Mouse (Mus musculus) adrenal gland, postnatal 10 days (tissue): ENCODE data around the gene Gm21761. TPM values are rescaled to one million over a fixed set of nuclear protein-coding genes. Genes with fewer than 3 reads are reported as not detected.
A peak's percentile ranks its signal among the peaks of the same experiment; 100 is the strongest.
"Not testable (repeated sequence)": the region's sequence is repeated elsewhere in the genome, so short reads cannot be mapped to it uniquely, and the experiment has no call there.

ENCODE experiments used
- DNase-seq: peaks from one replicate; pipeline ENCODE4 v3.0.0; 2021; ENCODE audit warnings: mixed read lengths
- long read RNA-seq, 2 experiments: library from polyadenylated mRNA; stranded (forward); transcript quantifications; one replicate each; pipeline ENCODE4 v2.0.0; 2021
- total RNA-seq, 2 experiments: library from RNA; stranded (reverse); gene quantifications; 2 replicates each; pipeline ENCODE4 v1.2.3; 2021

The Gm21761 gene
- total RNA-seq, result not detected
- long read RNA-seq, experiment 1, result 0 reads
- long read RNA-seq, experiment 2, result 0 reads

GRCm38 (mm10) chr13:119929172-119929571 is at the start of gene Gm21761:
Gene Gm21761 (minus strand): TSS chr13:119929272.
- DNase-seq, result not testable (repeated sequence)

- not testable (repeated sequence) for DNase-seq
These were observed 40.1 kb upstream of the Gm21761 start for GRCm38 (mm10) chr13:119969163-119969562.

GRCm38 (mm10) chr13:119968193-119968592 is 39.1 kb upstream of the Gm21761 start:
- not testable (repeated sequence) for DNase-seq

GRCm38 (mm10) chr13:119965968-119966367 is 36.9 kb upstream of the Gm21761 start:
- DNase-seq, result peak; percentile 20

GRCm38 (mm10) chr13:119965302-119965952 is 36.4 kb upstream of the Gm21761 start:
- peak; percentile 2 for DNase-seq

GRCm38 (mm10) chr13:119962856-119963255 is 33.8 kb upstream of the Gm21761 start:
- DNase-seq, result not testable (repeated sequence)

GRCm38 (mm10) chr13:119955567-119955966 is 26.5 kb upstream of the Gm21761 start:
- not testable (repeated sequence) for DNase-seq

- DNase-seq, result not testable (repeated sequence)
These were observed 26.0 kb upstream of the Gm21761 start for GRCm38 (mm10) chr13:119955089-119955488.

- DNase-seq, result not testable (repeated sequence)
These were observed 21.6 kb upstream of the Gm21761 start, which contains the start of gene B020031M17Rik for GRCm38 (mm10) chr13:119950706-119951105. Gene B020031M17Rik (minus strand): TSS chr13:119950806.

GRCm38 (mm10) chr13:119924597-119925340 is 4.3 kb downstream of the Gm21761 start:
- DNase-seq, result not testable (repeated sequence)

GRCm38 (mm10) chr13:119916966-119917722 is 11.9 kb downstream of the Gm21761 start:
- DNase-seq, result not testable (repeated sequence)

GRCm38 (mm10) chr13:119916449-119916848 is 12.6 kb downstream of the Gm21761 start:
- DNase-seq, result not testable (repeated sequence)

- not testable (repeated sequence) for DNase-seq
These were observed 30.5 kb downstream of the Gm21761 start for GRCm38 (mm10) chr13:119898549-119898948.

- not testable (repeated sequence) for DNase-seq
These were observed 34.4 kb downstream of the Gm21761 start, which contains the start of gene Tcstv1 for GRCm38 (mm10) chr13:119894685-119895084. Gene Tcstv1 (minus strand): TSS chr13:119894785.

GRCm38 (mm10) chr13:119886896-119887295 is 42.2 kb downstream of the Gm21761 start:
- not testable (repeated sequence) for DNase-seq

- not testable (repeated sequence) for DNase-seq
These were observed 64.6 kb downstream of the Gm21761 start for GRCm38 (mm10) chr13:119864395-119864999.

GRCm38 (mm10) chr13:119862399-119862798 is 66.7 kb downstream of the Gm21761 start:
- DNase-seq, result not testable (repeated sequence)
